Mouse (Mus musculus): ENCODE results near the gene Rasgrp1.

- TF ChIP-seq CTCF (IDR thresholded peaks at IDR 0.05; ENCODE audit: borderline replicate concordance, extremely low read depth, insufficient read depth, insufficient read length) (no peak), POLR2A (IDR thresholded peaks at IDR 0.05; ENCODE audit: borderline replicate concordance, extremely low read depth, insufficient read depth, insufficient read length, poor library complexity, severe bottlenecking) (no peak)
These were observed 31.6 kb upstream of the Rasgrp1 start for GRCm38 (mm10) chr2:117374293-117374830.

Data from brain, embryonic 14.5 days (tissue).